Mouse (Mus musculus) spleen, adult 2 months (tissue): Measurements from ENCODE around the gene Wdr93.

Experiments
- CTCF ChIP-seq: fragments of 200-500 bp; IDR thresholded peaks from 2 replicates; pipeline ENCODE4 v1.5.1; 2011; ENCODE audit warnings: mild to moderate bottlenecking, inconsistent platforms; ENCODE audit not compliant: insufficient read depth, insufficient read length, insufficient replicate concordance; ENCODE audit errors: extremely low read depth
- POLR2A ChIP-seq: fragments of 200-500 bp; IDR thresholded peaks from 2 replicates; pipeline ENCODE4 v1.6.1; 2011; ENCODE audit warnings: low read depth, low read length, inconsistent platforms

GRCm38 (mm10) chr7:79744585-79744984 is 1.6 kb downstream of the Wdr93 start:
- no peak for TF ChIP-seq POLR2A
- TF ChIP-seq CTCF, result no peak
